In genomic region chr12:73545672-73546085, GRCm38 (mm10) we compare ENCODE assay signal across 8 mouse cellular contexts. TPM values are rescaled to one million over a fixed set of nuclear protein-coding genes. Genes with fewer than 3 reads are reported as not detected.
DNase-seq lines count a peak whose midpoint lies in the region; ATAC-seq and TF ChIP-seq lines count a peak whose summit lies in the region.

No protein-coding gene starts in this region.

- peak overlapping the region; percentile 61 for H3K9ac ChIP-seq in embryonic facial prominence, embryonic 11.5 days (replicated peaks; ENCODE audit: low read length)
- peak overlapping the region; percentile 72 for H3K9ac ChIP-seq in heart, embryonic 13.5 days
- peak overlapping the region; percentile 47 for H3K9ac ChIP-seq in kidney, embryonic 14.5 days (ENCODE audit: low read depth, low read length)
- H3K9ac ChIP-seq in lung, postnatal 0 days (replicated peaks; ENCODE audit: low read depth): peak overlapping the region; percentile 26

- TF ChIP-seq POLR2A in small intestine, adult 2 months (IDR thresholded peaks at IDR 0.05; ENCODE audit: low read depth, low read length): no peak

- TF ChIP-seq EP300 in lung, postnatal 0 days (IDR thresholded peaks at IDR 0.05): no peak

- H3K4me2 ChIP-seq in embryonic facial prominence, embryonic 11.5 days (ENCODE audit: low read depth, low read length): peak overlapping the region; percentile 73
- H3K4me2 ChIP-seq in heart, embryonic 13.5 days: peak overlapping the region; percentile 87
- H3K4me2 ChIP-seq in kidney, embryonic 14.5 days (replicated peaks; ENCODE audit: low read depth, low read length): peak overlapping the region; percentile 61
- H3K4me2 ChIP-seq in lung, postnatal 0 days (replicated peaks; ENCODE audit: low read depth, low read length): peak overlapping the region; percentile 73

- peak; percentile 66 for TF ChIP-seq CTCF in lung, postnatal 0 days (IDR thresholded peaks at IDR 0.05)
- TF ChIP-seq CTCF in small intestine, adult 2 months (IDR thresholded peaks at IDR 0.05; ENCODE audit: extremely low read depth, insufficient read length, insufficient replicate concordance, low read depth, low read length): 0 out of 2 replicates have a peak, but pooled peaks have one; percentile 18

- H3K36me3 ChIP-seq in embryonic facial prominence, embryonic 11.5 days (replicated peaks; ENCODE audit: control insufficient read depth, insufficient read depth, low read depth, low read length): no peaks in the 10 kb centered on the region
- no peaks in the 10 kb centered on the region for H3K36me3 ChIP-seq in heart, embryonic 13.5 days
- no peaks in the 10 kb centered on the region for H3K36me3 ChIP-seq in kidney, embryonic 14.5 days (ENCODE audit: control insufficient read depth, insufficient read depth, low read length)
- H3K36me3 ChIP-seq in lung, postnatal 0 days (ENCODE audit: insufficient read depth, low read length): no peaks in the 10 kb centered on the region
- no peaks in the 10 kb centered on the region for H3K36me3 ChIP-seq in small intestine, adult 2 months (ENCODE audit: control insufficient read depth, insufficient read depth, low read length)

- H3K4me3 ChIP-seq in embryonic facial prominence, embryonic 11.5 days (ENCODE audit: low read depth, low read length): peak overlapping the region; percentile 56
- H3K4me3 ChIP-seq in heart, embryonic 13.5 days: peak overlapping the region; percentile 57
- peak overlapping the region; percentile 47 for H3K4me3 ChIP-seq in kidney, embryonic 14.5 days (ENCODE audit: low read length)
- peak overlapping the region; percentile 46 for H3K4me3 ChIP-seq in lung, postnatal 0 days (ENCODE audit: low read depth, low read length)
- H3K4me3 ChIP-seq in small intestine, adult 2 months (ENCODE audit: low read depth, low read length): peak overlapping the region; percentile 90

- no peaks in the 10 kb centered on the region for H3K4me1 ChIP-seq in embryonic facial prominence, embryonic 11.5 days (ENCODE audit: control insufficient read depth, insufficient read depth, low read length)
- peaks cover 17% of the 10 kb centered on the region for H3K4me1 ChIP-seq in heart, embryonic 13.5 days
- H3K4me1 ChIP-seq in kidney, embryonic 14.5 days (ENCODE audit: control insufficient read depth, insufficient read depth, low read length): no peaks in the 10 kb centered on the region
- no peaks in the 10 kb centered on the region for H3K4me1 ChIP-seq in lung, postnatal 0 days (ENCODE audit: insufficient read depth, low read depth, low read length)
- H3K4me1 ChIP-seq in small intestine, adult 2 months (ENCODE audit: control insufficient read depth, insufficient read depth, insufficient read length, low read length): peaks cover 15% of the 10 kb centered on the region

- peak; percentile 23 to 30 for DNase-seq in adrenal gland, adult 18-20 months (ENCODE audit: low spot score in 2 of 2)
- DNase-seq in adrenal gland, adult 8-10 months: no peak
- DNase-seq in embryonic facial prominence, embryonic 11.5 days (ENCODE audit: low spot score): peak; percentile 73
- DNase-seq in lung, postnatal 0 days (ENCODE audit: low spot score): peak; percentile 46
- DNase-seq in adipocyte (ENCODE audit: low spot score): no peak

- H3K27ac ChIP-seq in embryonic facial prominence, embryonic 11.5 days (replicated peaks; ENCODE audit: low read depth, low read length): no peak overlapping the region
- H3K27ac ChIP-seq in heart, embryonic 13.5 days (replicated peaks): no peak overlapping the region
- no peak overlapping the region for H3K27ac ChIP-seq in kidney, embryonic 14.5 days (ENCODE audit: low read depth, low read length)
- H3K27ac ChIP-seq in lung, postnatal 0 days (ENCODE audit: low read length): peak overlapping the region; percentile 32; the same call in 1 of the 2 replicates
- peak overlapping the region; percentile 94 for H3K27ac ChIP-seq in small intestine, adult 2 months (ENCODE audit: insufficient read depth, low read depth, low read length)

- WGBS in embryonic facial prominence, embryonic 11.5 days: 1% methylated on average over 55 of the region's 55 CpGs
- WGBS in heart, embryonic 13.5 days: under 1% methylated on average over 55 of the region's 55 CpGs
- 1% methylated on average over 53 of the region's 55 CpGs for WGBS in kidney, embryonic 14.5 days
- WGBS in lung, postnatal 0 days: 1% methylated on average over 55 of the region's 55 CpGs
- 1% methylated on average over 55 of the region's 55 CpGs for WGBS in small intestine, adult 2 months

- H3K9me3 ChIP-seq in embryonic facial prominence, embryonic 11.5 days (replicated peaks; ENCODE audit: control insufficient read depth, low read length): no peaks in the 10 kb centered on the region
- no peaks in the 10 kb centered on the region for H3K9me3 ChIP-seq in heart, embryonic 13.5 days
- no peaks in the 10 kb centered on the region for H3K9me3 ChIP-seq in kidney, embryonic 14.5 days (ENCODE audit: control insufficient read depth, low read length)
- no peaks in the 10 kb centered on the region for H3K9me3 ChIP-seq in lung, postnatal 0 days (ENCODE audit: low read length)

- peaks cover 23% of the 10 kb centered on the region for H3K27me3 ChIP-seq in embryonic facial prominence, embryonic 11.5 days (ENCODE audit: control insufficient read depth, insufficient read depth, low read length)
- H3K27me3 ChIP-seq in heart, embryonic 13.5 days (replicated peaks): peaks cover 95% of the 10 kb centered on the region
- peaks cover 69% of the 10 kb centered on the region for H3K27me3 ChIP-seq in kidney, embryonic 14.5 days (ENCODE audit: control insufficient read depth, insufficient read depth, low read length)
- H3K27me3 ChIP-seq in lung, postnatal 0 days (replicated peaks; ENCODE audit: insufficient read depth, low read length): peaks cover 30% of the 10 kb centered on the region
- 0 out of 2 replicates have a peak, but pooled peaks cover 4% of the 10 kb centered on the region for H3K27me3 ChIP-seq in small intestine, adult 2 months (ENCODE audit: control insufficient read depth, insufficient read depth, low read length)

- peak; percentile 37; the same call in 1 of the 2 replicates for ATAC-seq in embryonic facial prominence, embryonic 11.5 days (replicated peaks; ENCODE audit: insufficient number of reproducible peaks, low FRiP score, low TSS enrichment, low read depth)
- ATAC-seq in heart, embryonic 13.5 days (ENCODE audit: extremely low read depth, insufficient number of reproducible peaks, low FRiP score, low TSS enrichment): no peak
- ATAC-seq in kidney, embryonic 14.5 days (ENCODE audit: low FRiP score, low TSS enrichment): peak; percentile 47; the same call in 1 of the 2 replicates
- peak; percentile 65 for ATAC-seq in lung, postnatal 0 days

RNA-seq across cellular contexts. Expression of gene Tmem30b, which starts 0.5 kb away (rescaled TPM):
- total RNA-seq in adrenal gland, adult 18-20 months (2021): under 1 TPM in 1 of 2 experiments, not detected in 1; 0.19 TPM
- total RNA-seq in adrenal gland, adult 8-10 months (2022): under 1 TPM in 1 of 4 experiments, not detected in 3; 0.09 TPM
- 10.3 and 11.2 TPM in 2 replicates for polyA plus RNA-seq in embryonic facial prominence, embryonic 11.5 days (2014; fragmentation: Nextera tagmentation; extraction: Ambion mirVana)
- polyA plus RNA-seq in heart, embryonic 13.5 days (2015; fragmentation: Nextera tagmentation; extraction: Ambion mirVana): 0.32 and 0.56 TPM in 2 replicates
- 5.8 and 9.6 TPM in 2 replicates for polyA plus RNA-seq in kidney, embryonic 14.5 days (2014; fragmentation: Nextera tagmentation; extraction: Ambion mirVana)
- 19.3 and 19.4 TPM in 2 replicates for polyA plus RNA-seq in lung, postnatal 0 days (2015; fragmentation: Nextera tagmentation; extraction: Ambion mirVana)
- polyA plus RNA-seq in small intestine, adult 2 months (2012; rRNA removed): 123 and 184 TPM in 2 replicates

RNA-seq across cellular contexts. Expression of gene Prkch, which starts 38.9 kb away (rescaled TPM):
- 10 to 100 TPM; 11.0 to 12.5 TPM for total RNA-seq in adrenal gland, adult 18-20 months (2021)
- 10 to 100 TPM; 11.8 to 20.1 (median 17.1) TPM for total RNA-seq in adrenal gland, adult 8-10 months (2022)
- polyA plus RNA-seq in embryonic facial prominence, embryonic 11.5 days (2014; fragmentation: Nextera tagmentation; extraction: Ambion mirVana): 11.6 TPM in 2 replicates
- polyA plus RNA-seq in heart, embryonic 13.5 days (2015; fragmentation: Nextera tagmentation; extraction: Ambion mirVana): 10.9 and 11.1 TPM in 2 replicates
- 10.7 and 13.2 TPM in 2 replicates for polyA plus RNA-seq in kidney, embryonic 14.5 days (2014; fragmentation: Nextera tagmentation; extraction: Ambion mirVana)
- 20.0 and 20.9 TPM in 2 replicates for polyA plus RNA-seq in lung, postnatal 0 days (2015; fragmentation: Nextera tagmentation; extraction: Ambion mirVana)
- 1.9 and 3.2 TPM in 2 replicates for polyA plus RNA-seq in small intestine, adult 2 months (2012; rRNA removed)

Comparison
In these comparisons a context has a peak if more than half of its experiments do, and no peak if none do; other contexts are left out.
1. DNase-seq: peak in adrenal gland, adult 18-20 months (2 of 2), embryonic facial prominence, embryonic 11.5 days (single experiment) and lung, postnatal 0 days (single experiment); none in adrenal gland, adult 8-10 months (single experiment) and adipocyte (single experiment).
2. H3K27ac ChIP-seq: peak in lung, postnatal 0 days (single experiment) and small intestine, adult 2 months (single experiment); none in embryonic facial prominence, embryonic 11.5 days (single experiment), heart, embryonic 13.5 days (single experiment) and kidney, embryonic 14.5 days (single experiment).
3. Peak in every context shown above with its lines, with median percentiles within 50 percentile points of each other: H3K4me2 ChIP-seq, H3K4me3 ChIP-seq and H3K9ac ChIP-seq.